Mouse (Mus musculus): ENCODE data around the gene Uncx.

GRCm38 (mm10) chr5:139585748-139586060 lies 42.4 kb downstream of the Uncx start:
- TF ChIP-seq ZNF384 (IDR thresholded peaks at IDR 0.05; ENCODE audit: low read depth, low read length) (no peak), ZC3H11A (IDR thresholded peaks at IDR 0.05; ENCODE audit: borderline replicate concordance, low read depth, low read length) (no peak), CHD2 (IDR thresholded peaks at IDR 0.05; ENCODE audit: low read depth, low read length) (no peak), MAFK (IDR thresholded peaks at IDR 0.05; ENCODE audit: insufficient read depth, low read depth, low read length) (no peak)

All from ES-E14 (cell line).